Mouse (Mus musculus) mammary gland, adult 2 months (tissue): Measurements from ENCODE around the gene 4930550C14Rik. TPM values are rescaled to one million over a fixed set of nuclear protein-coding genes. Genes with fewer than 3 reads are reported as not detected.

ENCODE experiments used
- polyA plus RNA-seq: library from polyadenylated mRNA; depleted of rRNA; stranded (reverse); fragments of >200 nt; gene quantifications from 2 replicates; pipeline ENCODE4 v1.2.3, GENCODE M21; 2012; ENCODE audit warnings: low replicate concordance; rRNA removed

Gene 4930550C14Rik
- polyA plus RNA-seq: 0.18 and 0.34 TPM in 2 replicates

GRCm38 (mm10) chr9:53402291-53402711, at the start of gene 4930550C14Rik:
4930550C14Rik (plus strand) TSS chr9:53402325.

DNA sequence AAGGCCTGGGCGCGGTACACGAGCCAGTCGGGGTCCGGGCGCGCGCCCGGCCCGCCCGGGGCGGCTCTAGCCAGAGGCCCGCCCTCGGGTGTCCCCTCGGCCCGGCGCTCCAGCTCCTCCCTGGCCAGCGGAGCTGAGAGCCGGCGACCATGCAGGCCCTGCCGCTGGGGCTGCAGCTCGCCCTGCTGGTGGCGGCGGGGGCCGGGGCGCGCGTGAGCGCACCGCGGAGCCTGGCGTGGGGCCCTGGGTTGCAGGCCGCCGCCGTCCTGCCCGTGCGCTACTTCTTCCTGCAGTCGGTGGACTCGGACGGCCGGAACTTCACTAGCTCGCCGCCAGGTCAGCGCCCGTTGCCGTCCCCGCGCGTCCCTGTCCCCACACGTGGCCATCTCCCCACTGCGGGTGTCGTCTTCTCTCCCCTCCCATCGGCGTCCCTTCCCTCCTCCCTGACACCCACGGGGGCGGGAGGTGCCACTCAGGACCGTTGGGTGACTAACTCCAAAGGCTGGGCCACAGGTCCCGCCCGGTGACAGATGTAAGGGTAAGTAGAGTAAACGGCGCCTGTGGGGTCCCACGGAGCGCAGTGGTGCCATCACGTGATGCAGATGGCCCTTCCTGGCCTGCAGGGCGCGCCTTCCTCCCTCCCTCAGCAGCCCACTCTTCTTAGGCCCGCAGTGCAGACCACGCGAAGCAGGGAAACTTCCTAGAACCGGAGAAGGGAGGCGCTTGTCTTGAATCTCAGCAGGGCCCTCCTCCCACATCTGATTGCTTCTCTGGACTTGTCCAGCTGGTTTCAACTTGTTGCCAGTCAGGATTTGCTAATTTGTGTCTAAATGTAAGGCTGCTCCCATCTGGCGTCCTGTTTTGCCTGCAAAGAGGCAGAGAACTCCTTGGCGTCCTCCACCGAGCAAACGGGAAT, 17.9 kb upstream of the 4930550C14Rik start, which contains the start of gene Kdelc2:
Gene Kdelc2, plus strand, starts transcription at position 75 of the 916 bp plus-strand sequence.

Other genes starting within 250 kb of the 4930550C14Rik start
- 0.73 and 2.3 TPM in 2 replicates for gene Ddx10, start 154.3 kb upstream of the 4930550C14Rik start, polyA plus RNA-seq
- gene Exph5, start 100.7 kb upstream of the 4930550C14Rik start, polyA plus RNA-seq: 0.23 and 0.55 TPM in 2 replicates
- gene Kdelc2, start 18.3 kb upstream of the 4930550C14Rik start, polyA plus RNA-seq: 5.5 and 9.8 TPM in 2 replicates
- 1.1 and 3.7 TPM in 2 replicates for gene Atm, start 134.4 kb downstream of the 4930550C14Rik start, polyA plus RNA-seq
- 1.8 and 4.3 TPM in 2 replicates for gene Npat, start 134.7 kb downstream of the 4930550C14Rik start, polyA plus RNA-seq
- 42.4 and 69.2 TPM in 2 replicates for gene Acat1, start 208.1 kb downstream of the 4930550C14Rik start, polyA plus RNA-seq